ENCODE assay signal across 8 mouse cellular contexts in genomic region chr8:11636324-11637057, GRCm38 (mm10). TPM values are rescaled to one million over a fixed set of nuclear protein-coding genes. Genes with fewer than 3 reads are reported as not detected.
A peak's percentile ranks its signal among the peaks of the same experiment; 100 is the strongest.
DNase-seq lines count a peak whose midpoint lies in the region; ATAC-seq lines count a peak whose summit lies in the region.

No protein-coding gene starts in this region.

- peak overlapping the region; percentile 38 for H3K9ac ChIP-seq in embryonic facial prominence, embryonic 11.5 days (replicated peaks; ENCODE audit: low read length)
- peak overlapping the region; percentile 99 for H3K9ac ChIP-seq in midbrain, embryonic 11.5 days (ENCODE audit: low read length)

- H3K27ac ChIP-seq in embryonic facial prominence, embryonic 11.5 days (replicated peaks; ENCODE audit: low read depth, low read length): peak overlapping the region; percentile 98
- H3K27ac ChIP-seq in midbrain, embryonic 11.5 days (ENCODE audit: low read depth, low read length): peak overlapping the region; percentile 97

- intact Hi-C loops in left cerebral cortex, postnatal 4 days (cut with DNase I): loop anchor here (5.0 kb wide), 1 partner anchor 61 kb away; no protein-coding TSS in a partner anchor

- peak overlapping the region; percentile 94 for H3K4me3 ChIP-seq in embryonic facial prominence, embryonic 11.5 days (ENCODE audit: low read depth, low read length)
- H3K4me3 ChIP-seq in midbrain, embryonic 11.5 days (ENCODE audit: low read depth, low read length): peak overlapping the region; percentile 97

- 0 out of 2 replicates have a peak, but pooled peaks cover 3% of the 10 kb centered on the region for H3K36me3 ChIP-seq in embryonic facial prominence, embryonic 11.5 days (replicated peaks; ENCODE audit: control insufficient read depth, insufficient read depth, low read depth, low read length)
- peaks cover 7% of the 10 kb centered on the region; the same call in 1 of the 2 replicates for H3K36me3 ChIP-seq in midbrain, embryonic 11.5 days (ENCODE audit: control insufficient read depth, insufficient read depth, low read length)

- peak overlapping the region; percentile 76 for H3K4me2 ChIP-seq in embryonic facial prominence, embryonic 11.5 days (ENCODE audit: low read depth, low read length)
- peak overlapping the region; percentile 89 for H3K4me2 ChIP-seq in midbrain, embryonic 11.5 days

- H3K27me3 ChIP-seq in embryonic facial prominence, embryonic 11.5 days (ENCODE audit: control insufficient read depth, insufficient read depth, low read length): no peaks in the 10 kb centered on the region
- H3K27me3 ChIP-seq in midbrain, embryonic 11.5 days (ENCODE audit: control insufficient read depth, insufficient read depth, low read length): no peaks in the 10 kb centered on the region

- no peaks in the 10 kb centered on the region for H3K9me3 ChIP-seq in embryonic facial prominence, embryonic 11.5 days (replicated peaks; ENCODE audit: control insufficient read depth, low read length)
- no peaks in the 10 kb centered on the region; the same call in 1 of the 2 replicates for H3K9me3 ChIP-seq in midbrain, embryonic 11.5 days (ENCODE audit: control insufficient read depth, low read length)

- no peaks in the 10 kb centered on the region; the same call in 1 of the 2 replicates for H3K4me1 ChIP-seq in embryonic facial prominence, embryonic 11.5 days (ENCODE audit: control insufficient read depth, insufficient read depth, low read length)
- peaks cover 14% of the 10 kb centered on the region for H3K4me1 ChIP-seq in midbrain, embryonic 11.5 days (ENCODE audit: control insufficient read depth, insufficient read depth, low read length)

- DNase-seq in adrenal gland, postnatal 14 days: peak; percentile 93
- peak; percentile 79 for DNase-seq in embryonic facial prominence, embryonic 11.5 days (ENCODE audit: low spot score)
- peak; percentile 99 for DNase-seq in heart, adult 11 months
- peak; percentile 95 for DNase-seq in kidney, adult 11 months
- peak; percentile 83 for DNase-seq in left cerebral cortex, postnatal 4 days
- DNase-seq in midbrain, embryonic 11.5 days (ENCODE audit: low spot score, missing footprints): peak; percentile 98
- DNase-seq in right cerebral cortex, postnatal 4 days: peak; percentile 73
- peak; percentile 92 for DNase-seq in yolk sac, embryonic 10.5 days (ENCODE audit: low spot score)

- ATAC-seq in embryonic facial prominence, embryonic 11.5 days (replicated peaks; ENCODE audit: insufficient number of reproducible peaks, low FRiP score, low TSS enrichment, low read depth): peak; percentile 60
- ATAC-seq in midbrain, embryonic 11.5 days (ENCODE audit: low FRiP score): peak; percentile 65

- 4% methylated on average over 30 of the region's 30 CpGs for WGBS in embryonic facial prominence, embryonic 11.5 days
- 4% methylated on average over 30 of the region's 30 CpGs for whole genome bisulfite sequencing in midbrain, embryonic 11.5 days

RNA-seq across cellular contexts. Expression of gene Ankrd10, which starts 0.9 kb away (rescaled TPM):
- total RNA-seq in adrenal gland, postnatal 14 days (2021): 57.2 and 61.8 TPM in 2 replicates
- 87.0 and 92.0 TPM in 2 replicates for polyA plus RNA-seq in embryonic facial prominence, embryonic 11.5 days (2014; fragmentation: Nextera tagmentation; extraction: Ambion mirVana)
- 100 to 1,000 TPM in 1 of 2 experiments, 10 to 100 TPM in 1; 92.2 to 100 TPM for total RNA-seq in left cerebral cortex, postnatal 4 days (2021)
- polyA plus RNA-seq in midbrain, embryonic 11.5 days (2014; fragmentation: Nextera tagmentation; extraction: Ambion mirVana): 86.7 and 90.2 TPM in 2 replicates

Comparison
In these comparisons a context has a peak if more than half of its experiments do, and no peak if none do; other contexts are left out.
1. Peak in every context shown above with its lines: DNase-seq, ATAC-seq, H3K4me3 ChIP-seq and H3K27ac ChIP-seq.